Mouse (Mus musculus): ENCODE measurements around the gene Thap12. TPM values are rescaled to one million over a fixed set of nuclear protein-coding genes. Genes with fewer than 3 reads are reported as not detected.

The Thap12 gene
- total and polyA plus RNA-seq, 2 experiments from 2014 or later = 37.8 to 48.6 TPM

- TF ChIP-seq EP300 (IDR thresholded peaks at IDR 0.05; ENCODE audit: low read depth) (no peak), CTCF (IDR thresholded peaks at IDR 0.05; ENCODE audit: low read depth) (no peak)
- H3K4me1 ChIP-seq (ENCODE audit: control insufficient read depth, insufficient read depth) = peaks cover 13% of the 10 kb centered on the region
- no peak overlapping the region for H3K9ac ChIP-seq (replicated peaks; ENCODE audit: low read depth, low read length)
- no peak overlapping the region for H3K27ac ChIP-seq (ENCODE audit: low read depth)
- DNase-seq (ENCODE audit: low spot score) = no peak
- no peaks in the 10 kb centered on the region for H3K9me3 ChIP-seq (replicated peaks; ENCODE audit: control insufficient read depth, low read length)
- no peaks in the 10 kb centered on the region for H3K27me3 ChIP-seq (ENCODE audit: control insufficient read depth, insufficient read depth, low read length)
- no peak for ATAC-seq (ENCODE audit: insufficient read depth, low read depth)
- no peaks in the 10 kb centered on the region for H3K36me3 ChIP-seq (replicated peaks; ENCODE audit: control insufficient read depth, insufficient read depth, low read length)
- no peak overlapping the region for H3K4me3 ChIP-seq (ENCODE audit: low read depth, low read length)
- WGBS = 55% methylated on average over 1 of the region's 1 CpGs
- H3K4me2 ChIP-seq (ENCODE audit: low read depth, low read length) = no peak overlapping the region
These were observed 12.8 kb upstream of the Thap12 start for GRCm38 (mm10) chr7:98690126-98690525.

DNA sequence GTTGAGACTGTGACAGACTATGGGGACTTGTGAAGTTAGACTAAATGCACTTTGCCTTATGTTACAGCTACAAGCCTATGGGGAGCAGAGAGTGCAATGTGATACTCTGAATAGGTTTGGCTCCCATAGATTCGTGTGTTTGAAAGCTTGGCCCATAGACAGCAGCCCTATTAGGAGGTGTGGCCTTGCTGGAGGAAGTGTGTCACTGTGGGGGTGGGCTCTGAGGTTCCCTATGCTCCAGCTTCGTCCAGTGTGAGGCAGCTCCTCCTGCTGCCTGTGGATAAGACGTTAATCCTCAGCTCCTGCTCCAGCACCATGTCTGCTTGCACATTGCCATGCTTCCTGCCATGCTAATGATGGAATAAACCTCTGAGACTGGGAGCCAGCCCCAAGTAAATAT, 12.1 kb upstream of the Thap12 start:
- Histone ChIP-seq H3K4me1 (ENCODE audit: control insufficient read depth, insufficient read depth) (peaks cover 8% of the 10 kb centered on the region; the same call in 1 of the 2 replicates), H3K9ac (replicated peaks; ENCODE audit: low read depth, low read length) (no peak overlapping the region), H3K4me3 (ENCODE audit: low read depth, low read length) (no peak overlapping the region), H3K4me2 (ENCODE audit: low read depth, low read length) (no peak overlapping the region), H3K36me3 (replicated peaks; ENCODE audit: control insufficient read depth, insufficient read depth, low read length) (no peaks in the 10 kb centered on the region), H3K9me3 (replicated peaks; ENCODE audit: control insufficient read depth, low read length) (no peaks in the 10 kb centered on the region), H3K27me3 (ENCODE audit: control insufficient read depth, insufficient read depth, low read length) (no peaks in the 10 kb centered on the region), H3K27ac (ENCODE audit: low read depth) (no peak overlapping the region)
- DNase-seq (ENCODE audit: low spot score) (peak; percentile 23), ATAC-seq (ENCODE audit: insufficient read depth, low read depth) (no peak)
- TF ChIP-seq CTCF (IDR thresholded peaks at IDR 0.05; ENCODE audit: low read depth) (no peak), EP300 (IDR thresholded peaks at IDR 0.05; ENCODE audit: low read depth) (no peak)
- 17% methylated on average over 3 of the region's 3 CpGs for WGBS

DNA sequence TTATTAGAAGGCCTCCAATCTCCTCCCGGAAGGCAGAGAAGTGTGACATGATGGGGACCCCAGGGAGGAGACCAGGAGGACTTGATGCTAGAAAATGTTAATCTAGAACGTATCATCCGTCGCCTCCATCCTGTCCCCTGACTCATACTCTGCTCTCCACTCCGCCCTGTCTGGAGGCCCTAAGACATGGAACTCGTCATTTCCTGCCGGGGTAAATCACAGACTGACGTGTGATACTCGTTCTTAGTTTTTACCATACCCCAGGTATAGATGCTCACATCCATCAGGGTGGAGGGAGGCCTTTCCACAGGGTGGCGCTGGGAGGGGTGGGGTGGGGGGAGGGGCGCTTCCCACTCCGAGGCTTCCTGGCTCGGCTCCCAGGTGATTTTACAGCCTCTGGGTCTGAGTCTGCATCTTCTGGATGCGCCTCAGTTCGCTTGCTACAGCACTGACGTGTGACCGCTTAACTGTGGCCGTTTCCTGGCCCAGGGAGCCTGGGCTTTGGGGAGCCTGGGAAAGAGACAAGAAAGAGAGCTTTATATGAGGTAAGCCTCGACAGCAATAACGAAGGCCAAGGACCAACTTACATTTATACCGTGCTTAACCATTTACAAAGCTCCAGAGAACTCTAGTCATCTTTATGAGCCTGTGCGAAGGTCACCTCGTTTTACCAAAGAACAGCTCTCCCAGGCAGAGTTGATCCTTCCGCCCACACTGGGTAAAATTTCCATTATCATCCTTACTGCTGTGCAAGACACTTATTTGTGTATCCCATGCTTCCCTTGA, 9.9 kb upstream of the Thap12 start:
- WGBS = 35% methylated on average over 24 of the region's 24 CpGs
- H3K4me3 ChIP-seq (ENCODE audit: low read depth, low read length) = peak overlapping the region; percentile 7; the same call in 1 of the 2 replicates
- DNase-seq (ENCODE audit: low spot score) = peak; percentile 53

DNA sequence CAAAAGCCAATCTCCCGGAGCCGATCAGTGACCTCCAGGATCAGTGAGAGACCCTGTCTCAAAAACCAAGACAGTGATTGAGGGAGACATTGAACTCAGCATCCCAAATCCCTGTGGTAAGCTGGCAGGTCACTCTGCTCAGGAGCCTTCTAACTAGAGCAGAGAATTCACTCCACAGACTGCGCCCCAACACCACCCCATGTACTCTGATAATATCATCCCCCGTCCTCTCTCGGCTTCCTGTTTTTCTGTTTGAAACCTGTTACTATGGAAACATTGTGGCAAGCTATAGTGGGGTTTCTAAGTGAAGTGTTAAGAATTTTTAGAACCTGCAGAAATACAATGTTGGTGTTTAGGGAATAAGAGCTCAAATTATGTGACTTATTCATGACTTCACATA, 8.9 kb upstream of the Thap12 start:
- ATAC-seq (ENCODE audit: insufficient read depth, low read depth) (no peak), DNase-seq (ENCODE audit: low spot score) (no peak)
- H3K36me3 ChIP-seq (replicated peaks; ENCODE audit: control insufficient read depth, insufficient read depth, low read length) = no peaks in the 10 kb centered on the region
- no peaks in the 10 kb centered on the region for H3K27me3 ChIP-seq (ENCODE audit: control insufficient read depth, insufficient read depth, low read length)
- peaks cover 8% of the 10 kb centered on the region; the same call in 1 of the 2 replicates for H3K4me1 ChIP-seq (ENCODE audit: control insufficient read depth, insufficient read depth)
- H3K9ac ChIP-seq (replicated peaks; ENCODE audit: low read depth, low read length) = no peak overlapping the region
- H3K4me2 ChIP-seq (ENCODE audit: low read depth, low read length) = no peak overlapping the region
- H3K4me3 ChIP-seq (ENCODE audit: low read depth, low read length) = no peak overlapping the region
- H3K9me3 ChIP-seq (replicated peaks; ENCODE audit: control insufficient read depth, low read length) = no peaks in the 10 kb centered on the region
- WGBS = 66% methylated on average over 5 of the region's 5 CpGs
- TF ChIP-seq CTCF (IDR thresholded peaks at IDR 0.05; ENCODE audit: low read depth) = no peak
- TF ChIP-seq EP300 (IDR thresholded peaks at IDR 0.05; ENCODE audit: low read depth) = no peak
- no peak overlapping the region for H3K27ac ChIP-seq (ENCODE audit: low read depth)

More for the DNA sequence above, 9.9 kb upstream of the Thap12 start:
- H3K4me2 ChIP-seq (ENCODE audit: low read depth, low read length) = peak overlapping the region; percentile 50
- H3K4me1 ChIP-seq (ENCODE audit: control insufficient read depth, insufficient read depth) = peaks cover 8% of the 10 kb centered on the region; the same call in 1 of the 2 replicates
- no peaks in the 10 kb centered on the region for H3K9me3 ChIP-seq (replicated peaks; ENCODE audit: control insufficient read depth, low read length)
- 0 out of 2 replicates have a peak overlapping the region, but pooled peaks have one; percentile 3 for H3K9ac ChIP-seq (replicated peaks; ENCODE audit: low read depth, low read length)
- peak; percentile 58; the same call in 1 of the 2 replicates for ATAC-seq (ENCODE audit: insufficient read depth, low read depth)
- peak overlapping the region; percentile 75 for H3K27ac ChIP-seq (ENCODE audit: low read depth)
- TF ChIP-seq EP300 (IDR thresholded peaks at IDR 0.05; ENCODE audit: low read depth) (no peak), CTCF (IDR thresholded peaks at IDR 0.05; ENCODE audit: low read depth) (no peak)
- no peaks in the 10 kb centered on the region for H3K27me3 ChIP-seq (ENCODE audit: control insufficient read depth, insufficient read depth, low read length)
- no peaks in the 10 kb centered on the region for H3K36me3 ChIP-seq (replicated peaks; ENCODE audit: control insufficient read depth, insufficient read depth, low read length)

- Histone ChIP-seq H3K27ac (ENCODE audit: low read depth) (no peak overlapping the region), H3K9ac (replicated peaks; ENCODE audit: low read depth, low read length) (no peak overlapping the region), H3K4me1 (ENCODE audit: control insufficient read depth, insufficient read depth) (peaks cover 16% of the 10 kb centered on the region), H3K36me3 (replicated peaks; ENCODE audit: control insufficient read depth, insufficient read depth, low read length) (no peaks in the 10 kb centered on the region), H3K4me2 (ENCODE audit: low read depth, low read length) (no peak overlapping the region), H3K27me3 (ENCODE audit: control insufficient read depth, insufficient read depth, low read length) (no peaks in the 10 kb centered on the region), H3K9me3 (replicated peaks; ENCODE audit: control insufficient read depth, low read length) (no peaks in the 10 kb centered on the region), H3K4me3 (ENCODE audit: low read depth, low read length) (no peak overlapping the region)
- ATAC-seq (ENCODE audit: insufficient read depth, low read depth) = no peak
- WGBS = 12% methylated on average over 2 of the region's 2 CpGs
- no peak for DNase-seq (ENCODE audit: low spot score)
- peak; percentile 57 for TF ChIP-seq CTCF (IDR thresholded peaks at IDR 0.05; ENCODE audit: low read depth)
- no peak for TF ChIP-seq EP300 (IDR thresholded peaks at IDR 0.05; ENCODE audit: low read depth)
These were observed 5.4 kb upstream of the Thap12 start for GRCm38 (mm10) chr7:98697496-98697895.
